Mouse (Mus musculus) forebrain, embryonic 14.5 days (tissue): Measurements from ENCODE around the gene Pde4d. TPM values are rescaled to one million over a fixed set of nuclear protein-coding genes. Genes with fewer than 3 reads are reported as not detected.

Experiments
- ATAC-seq: fragments of 200-750 bp; cut with Nextera tagmentation; 2 replicates; pipeline ENCODE4 v1.8.0; 2017; ENCODE audit warnings: mild to moderate bottlenecking, moderate library complexity
- DNase-seq: peaks from one replicate; pipeline ENCODE4 v3.0.0-alpha.2; 2015; ENCODE audit warnings: low spot score
- H3K27ac ChIP-seq: fragments of 300-500 bp; sonication (generic); 2 replicates; pipeline ENCODE4 v1.5.1; 2014; ENCODE audit warnings: low read depth, mild to moderate bottlenecking, control low read depth, low read length, moderate library complexity
- H3K27me3 ChIP-seq: fragments of 300-500 bp; sonication (generic); replicated peaks from 2 replicates; pipeline ENCODE4 v1.6.1; 2014; ENCODE audit warnings: low read length, control low read depth, mixed read lengths; ENCODE audit not compliant: control insufficient read depth, insufficient read depth
- H3K36me3 ChIP-seq: fragments of 300-500 bp; sonication (generic); 2 replicates; pipeline ENCODE4 v1.6.1; 2014; ENCODE audit warnings: low read length, control low read depth; ENCODE audit not compliant: control insufficient read depth, insufficient read depth
- H3K4me1 ChIP-seq: fragments of 300-500 bp; sonication (generic); 2 replicates; pipeline ENCODE4 v1.6.1; 2014; ENCODE audit warnings: antibody characterized with exemption, low read length, control low read depth; ENCODE audit not compliant: control insufficient read depth, insufficient read depth
- H3K4me2 ChIP-seq: fragments of 300-500 bp; sonication (generic); 2 replicates; pipeline ENCODE4 v1.6.1; 2014; ENCODE audit warnings: mild to moderate bottlenecking, control low read depth, low read length
- H3K4me3 ChIP-seq: fragments of 300-500 bp; sonication (generic); 2 replicates; pipeline ENCODE4 v1.5.1; 2014; ENCODE audit warnings: low read depth, low read length, control low read depth
- H3K9ac ChIP-seq: fragments of 300-500 bp; sonication (generic); 2 replicates; pipeline ENCODE4 v1.6.1; 2014; ENCODE audit warnings: mild to moderate bottlenecking, low read length, control low read depth, moderate library complexity
- H3K9me3 ChIP-seq: fragments of 300-500 bp; sonication (generic); replicated peaks from 2 replicates; pipeline ENCODE4 v1.6.1; 2016; ENCODE audit warnings: low read length, control low read depth, mixed read lengths; ENCODE audit not compliant: control insufficient read depth
- WGBS: fragments of 180-500 bp; shearing (Covaris S2); extraction: QIAGEN DNeasy Blood & Tissue Kit; methylation state at CpG from one replicate; pipeline ENCODE4 v1.1.7; 2014; 5-methylcytosine and 5-hydroxymethylcytosine counted together
- polyA plus RNA-seq: library from polyadenylated mRNA; unstranded; fragments of >200 nt; fragmentation: Nextera tagmentation; extraction: Ambion mirVana; gene quantifications from 2 replicates; pipeline ENCODE4 v1.2.1, GENCODE M21; 2014

Gene Pde4d
- polyA plus RNA-seq, 1 experiment from 2014 or later = 13.7 TPM

GRCm38 (mm10) chr13:109249315-109249714, 799.6 kb downstream of the Pde4d start:
- Histone ChIP-seq H3K27me3 (no peaks in the 10 kb centered on the region), H3K4me3 (no peak overlapping the region), H3K9ac (no peak overlapping the region), H3K27ac (no peak overlapping the region), H3K36me3 (no peaks in the 10 kb centered on the region), H3K9me3 (no peaks in the 10 kb centered on the region), H3K4me2 (no peak overlapping the region), H3K4me1 (no peaks in the 10 kb centered on the region)
- no peak for ATAC-seq
- no peak for DNase-seq

GRCm38 (mm10) chr13:109255634-109256033, 805.9 kb downstream of the Pde4d start:
- DNase-seq (no peak), ATAC-seq (no peak)
- 0 out of 2 replicates have a peak, but pooled peaks cover under 1% of the 10 kb centered on the region for H3K4me1 ChIP-seq
- no peak overlapping the region for H3K27ac ChIP-seq
- no peaks in the 10 kb centered on the region for H3K27me3 ChIP-seq
- H3K9ac ChIP-seq = no peak overlapping the region
- H3K36me3 ChIP-seq = no peaks in the 10 kb centered on the region
- H3K9me3 ChIP-seq = no peaks in the 10 kb centered on the region
- H3K4me3 ChIP-seq = no peak overlapping the region
- no peak overlapping the region for H3K4me2 ChIP-seq
- WGBS = 54% methylated on average over 4 of the region's 4 CpGs

- Histone ChIP-seq H3K9me3 (no peaks in the 10 kb centered on the region), H3K4me1 (0 out of 2 replicates have a peak, but pooled peaks cover 5% of the 10 kb centered on the region), H3K4me3 (peak overlapping the region; percentile 43), H3K27me3 (no peaks in the 10 kb centered on the region), H3K27ac (no peak overlapping the region; the same call in 1 of the 2 replicates), H3K36me3 (no peaks in the 10 kb centered on the region), H3K4me2 (peak overlapping the region; percentile 88), H3K9ac (peak overlapping the region; percentile 67)
- ATAC-seq (peak; percentile 91), DNase-seq (peak; percentile 90)
- WGBS = under 1% methylated on average over 23 of the region's 23 CpGs
Observed at GRCm38 (mm10) chr13:109260220-109260795, 810.6 kb downstream of the Pde4d start.

DNA sequence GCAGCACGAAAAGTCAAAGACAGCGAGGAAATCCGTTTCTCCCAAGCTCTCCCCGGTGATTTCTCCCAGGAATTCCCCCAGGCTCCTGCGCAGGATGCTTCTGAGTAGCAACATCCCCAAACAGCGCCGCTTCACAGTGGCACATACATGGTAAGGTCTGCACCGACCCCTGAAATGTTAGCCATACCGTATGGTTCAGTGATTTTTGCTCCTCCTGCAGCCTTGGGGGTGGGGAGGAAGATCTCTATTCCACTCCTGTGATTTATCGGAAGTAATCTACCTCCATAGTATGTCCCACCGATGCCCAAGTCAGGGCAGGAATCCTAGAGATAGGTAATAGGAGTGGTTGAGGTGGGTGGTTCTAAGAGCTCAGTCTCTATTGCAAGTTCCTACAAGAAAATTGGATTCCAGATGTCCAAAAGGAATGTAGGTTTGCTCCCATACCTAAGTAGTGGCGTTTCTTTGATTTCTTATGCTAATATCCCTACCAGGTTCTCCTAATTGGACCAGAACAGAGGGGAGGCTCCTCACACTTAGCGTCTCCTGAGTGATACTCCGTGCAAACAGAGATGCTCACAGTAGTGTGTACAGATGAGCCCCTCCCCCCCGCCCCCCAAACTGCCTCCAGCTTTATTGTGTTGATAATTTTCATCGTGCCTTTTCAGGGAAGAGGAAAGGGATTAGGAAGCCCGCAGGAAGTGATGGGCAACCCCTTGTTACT, 811.2 kb downstream of the Pde4d start:
- DNase-seq = peak; percentile 61
- Histone ChIP-seq H3K27ac (no peak overlapping the region), H3K4me1 (0 out of 2 replicates have a peak, but pooled peaks cover 5% of the 10 kb centered on the region), H3K27me3 (no peaks in the 10 kb centered on the region), H3K9ac (peak overlapping the region; percentile 67), H3K9me3 (no peaks in the 10 kb centered on the region), H3K4me2 (peak overlapping the region; percentile 88), H3K36me3 (no peaks in the 10 kb centered on the region), H3K4me3 (peak overlapping the region; percentile 43)
- ATAC-seq = peak; percentile 62
- WGBS = 2% methylated on average over 17 of the region's 17 CpGs

- H3K9ac ChIP-seq = no peak overlapping the region
- no peak for ATAC-seq
Observed at GRCm38 (mm10) chr13:109261642-109262220, 812.0 kb downstream of the Pde4d start.

DNA sequence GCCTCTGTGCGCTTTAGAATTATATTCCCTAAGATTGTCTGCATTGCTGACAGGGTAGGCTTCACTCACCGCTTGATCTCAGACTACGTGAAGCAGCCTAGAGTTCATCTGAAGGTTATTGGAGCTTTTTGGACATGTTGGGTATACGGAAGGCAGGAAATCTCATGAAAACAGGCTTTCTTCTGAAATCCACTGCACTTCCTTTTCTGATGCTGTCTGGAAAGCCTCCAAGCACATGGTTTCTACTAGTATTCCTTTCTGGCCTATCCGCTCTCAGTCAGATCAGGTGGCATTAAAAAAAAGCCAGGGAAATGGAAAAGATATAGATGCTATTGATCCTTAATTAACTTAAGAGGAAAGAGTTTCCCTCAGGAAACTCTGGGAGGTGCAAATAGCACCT, 812.8 kb downstream of the Pde4d start:
- Histone ChIP-seq H3K4me1 (0 out of 2 replicates have a peak, but pooled peaks cover 5% of the 10 kb centered on the region), H3K4me3 (no peak overlapping the region), H3K4me2 (no peak overlapping the region), H3K9ac (no peak overlapping the region), H3K27me3 (no peaks in the 10 kb centered on the region), H3K9me3 (no peaks in the 10 kb centered on the region), H3K27ac (no peak overlapping the region), H3K36me3 (no peaks in the 10 kb centered on the region)
- no peak for ATAC-seq
- DNase-seq = no peak
- WGBS = 94% methylated on average over 5 of the region's 5 CpGs

More at GRCm38 (mm10) chr13:109261642-109262220, 812.0 kb downstream of the Pde4d start:
- H3K36me3 ChIP-seq = no peaks in the 10 kb centered on the region
- DNase-seq = no peak
- H3K27me3 ChIP-seq = no peaks in the 10 kb centered on the region
- 27% methylated on average over 5 of the region's 5 CpGs for WGBS
- no peaks in the 10 kb centered on the region for H3K9me3 ChIP-seq
- 0 out of 2 replicates have a peak, but pooled peaks cover 5% of the 10 kb centered on the region for H3K4me1 ChIP-seq
- H3K27ac ChIP-seq = no peak overlapping the region
- H3K4me2 ChIP-seq = no peak overlapping the region
- no peak overlapping the region; the same call in 1 of the 2 replicates for H3K4me3 ChIP-seq

DNA sequence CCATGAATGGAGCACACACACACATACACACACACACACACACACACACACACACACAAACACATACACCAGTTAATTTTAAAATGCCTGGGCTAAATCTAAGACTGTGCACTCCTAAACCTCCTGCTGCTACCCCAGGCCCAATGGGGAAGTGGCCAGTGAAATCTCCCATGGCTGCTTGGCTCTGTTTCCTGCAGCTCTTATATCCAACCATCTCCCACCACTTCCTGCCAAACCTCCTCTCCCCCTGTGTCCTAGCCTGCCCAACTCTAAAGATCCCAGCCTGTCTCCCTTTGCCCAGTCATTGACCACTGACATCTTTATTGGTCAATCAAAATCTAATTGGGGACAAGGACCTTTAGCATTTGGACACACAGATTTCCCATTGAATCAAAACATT, 814.1 kb downstream of the Pde4d start:
- no peaks in the 10 kb centered on the region for H3K36me3 ChIP-seq
- H3K27ac ChIP-seq = no peak overlapping the region
- H3K4me3 ChIP-seq = no peak overlapping the region
- ATAC-seq (no peak), DNase-seq (no peak)
- H3K27me3 ChIP-seq = no peaks in the 10 kb centered on the region
- no peak overlapping the region for H3K9ac ChIP-seq
- H3K9me3 ChIP-seq = no peaks in the 10 kb centered on the region
- H3K4me2 ChIP-seq = no peak overlapping the region
- 0 out of 2 replicates have a peak, but pooled peaks cover 5% of the 10 kb centered on the region for H3K4me1 ChIP-seq

DNA sequence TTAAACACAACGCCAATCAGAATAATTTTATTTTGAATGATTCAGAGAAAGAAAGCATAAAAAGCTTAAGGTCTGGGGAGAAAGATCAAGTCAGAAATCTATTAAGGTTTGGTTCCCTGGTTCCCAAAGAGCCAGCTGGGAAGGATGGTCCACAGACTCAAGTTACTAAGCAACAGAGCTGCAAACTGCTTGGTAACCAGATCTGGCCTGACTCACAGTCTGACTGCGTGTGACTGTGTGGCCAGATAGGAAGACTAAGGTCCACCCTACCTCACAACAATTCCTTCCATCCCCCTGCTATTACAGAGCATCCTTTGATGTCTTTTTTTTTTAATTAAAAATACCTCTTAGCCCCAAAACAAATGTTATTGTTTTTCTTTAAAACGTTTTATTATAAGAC, 818.5 kb downstream of the Pde4d start:
- no peak overlapping the region for H3K27ac ChIP-seq
- H3K9ac ChIP-seq = no peak overlapping the region
- 48% methylated on average over 3 of the region's 3 CpGs for WGBS
- DNase-seq (peak; percentile 43), ATAC-seq (no peak)
- no peaks in the 10 kb centered on the region for H3K9me3 ChIP-seq
- H3K27me3 ChIP-seq = no peaks in the 10 kb centered on the region
- H3K4me1 ChIP-seq = no peaks in the 10 kb centered on the region
- no peak overlapping the region for H3K4me2 ChIP-seq
- no peak overlapping the region for H3K4me3 ChIP-seq
- no peaks in the 10 kb centered on the region for H3K36me3 ChIP-seq
